Mouse (Mus musculus) megakaryocyte-erythroid progenitor cell, adult 5-6 weeks (primary cell): ENCODE measurements around the gene Cpb1. TPM values are rescaled to one million over a fixed set of nuclear protein-coding genes. Genes with fewer than 3 reads are reported as not detected.

Experiments used
- ATAC-seq: replicated peaks from 2 replicates; pipeline ENCODE4 v1.8.0; 2016; ENCODE audit warnings: mild to moderate bottlenecking, inconsistent platforms; ENCODE audit not compliant: severe bottlenecking, poor library complexity, low FRiP score, low TSS enrichment
- total RNA-seq, 2 experiments: library from RNA; stranded (forward) in 1 of 2; stranded (reverse) in 1 of 2; fragments of 200-1000, 215-1000 nt in 1 of 2; fragments of >200 nt in 1 of 2; fragmentation: Nextera tagmentation in 1 of 2; gene quantifications; 2 replicates each; pipeline ENCODE4 v1.2.3; 2014 to 2017

The Cpb1 gene
- total RNA-seq, 2 experiments from 2014 or later = not detected

GRCm38 (mm10) chr3:20198869-20199268, 76.7 kb downstream of the Cpb1 start:
- peak; percentile 83 for ATAC-seq

Other genes with a start within 250 kb of the Cpb1 start
- 17.6 and 33.9 TPM in 2 replicates for gene Hps3, start 240.4 kb downstream of the Cpb1 start, total RNA-seq (2014; fragmentation: Nextera tagmentation)
- 15.2 and 17.1 TPM in 2 replicates for gene Hps3, start 240.4 kb downstream of the Cpb1 start, total RNA-seq (2017)
- 20.4 and 31.0 TPM in 2 replicates for gene Hltf, start 217.9 kb downstream of the Cpb1 start, total RNA-seq (2014; fragmentation: Nextera tagmentation)
- 46.3 and 48.8 TPM in 2 replicates for gene Hltf, start 217.9 kb downstream of the Cpb1 start, total RNA-seq (2017)
- 45.3 and 59.7 TPM in 2 replicates for gene Gyg, start 120.4 kb downstream of the Cpb1 start, total RNA-seq (2014; fragmentation: Nextera tagmentation)
- 19.5 and 26.3 TPM in 2 replicates for gene Gyg, start 120.4 kb downstream of the Cpb1 start, total RNA-seq (2017)
- 6.0 and 7.8 TPM in 2 replicates for gene Cpa3, start 33.6 kb downstream of the Cpb1 start, total RNA-seq (2014; fragmentation: Nextera tagmentation)
- gene Cpa3, start 33.6 kb downstream of the Cpb1 start, total RNA-seq (2017) = 7.1 and 25.5 TPM in 2 replicates
- gene Agtr1b, start 91.4 kb upstream of the Cpb1 start, total RNA-seq (2014; fragmentation: Nextera tagmentation) = not detected in 2 replicates
- gene Agtr1b, start 91.4 kb upstream of the Cpb1 start, total RNA-seq (2017) = not detected in 2 replicates